Mouse (Mus musculus): Measurements from ENCODE around the gene Rps16.
A peak's percentile ranks its signal among the peaks of the same experiment; 100 is the strongest.

The Rps16 gene

GRCm38 (mm10) chr7:28350155-28350883 is at the start of gene Rps16:
Rps16 (plus strand) TSS chr7:28350652.
- peak; percentile 97 to 98 for DNase-seq

- DNase-seq, result peak in 1 of 2 experiments; percentile 28
Measured at GRCm38 (mm10) chr7:28301616-28302433, 48.6 kb upstream of the Rps16 start, which contains the start of gene Dll3. Dll3 (minus strand) TSS chr7:28302238.

- no peak for DNase-seq
Measured at GRCm38 (mm10) chr7:28305641-28306040, 44.8 kb upstream of the Rps16 start.

DNA sequence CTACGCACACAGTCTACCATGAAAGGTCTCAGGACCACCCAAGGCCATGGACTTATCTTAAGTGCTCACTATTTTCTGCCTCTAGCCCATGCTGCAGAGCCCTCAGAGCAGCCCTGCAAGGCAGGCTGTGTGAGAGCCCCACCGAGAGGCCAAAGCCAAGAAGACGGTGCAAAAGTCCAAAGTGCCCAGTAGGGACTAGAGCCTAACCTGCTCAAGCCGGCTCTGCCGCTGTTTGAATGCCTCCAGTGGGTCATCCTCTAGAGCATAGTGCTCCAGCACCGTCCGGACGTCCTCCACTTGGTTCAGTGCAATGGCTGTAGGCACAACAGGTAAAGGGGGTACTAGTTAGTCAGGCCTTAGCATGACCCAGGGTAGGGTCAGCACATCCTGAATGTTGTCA is 44.2 kb upstream of the Rps16 start:
- no peak for DNase-seq

- DNase-seq, result no peak
Measured at GRCm38 (mm10) chr7:28309737-28310136, 40.7 kb upstream of the Rps16 start.

GRCm38 (mm10) chr7:28311151-28311925 is 39.1 kb upstream of the Rps16 start:
- DNase-seq, result peak in 1 of 2 experiments; percentile 47

- peak; percentile 98 to 99 for DNase-seq
Measured at GRCm38 (mm10) chr7:28311926-28312543, 38.4 kb upstream of the Rps16 start, which contains the start of gene Timm50. Timm50 (minus strand) TSS chr7:28312072.

DNA sequence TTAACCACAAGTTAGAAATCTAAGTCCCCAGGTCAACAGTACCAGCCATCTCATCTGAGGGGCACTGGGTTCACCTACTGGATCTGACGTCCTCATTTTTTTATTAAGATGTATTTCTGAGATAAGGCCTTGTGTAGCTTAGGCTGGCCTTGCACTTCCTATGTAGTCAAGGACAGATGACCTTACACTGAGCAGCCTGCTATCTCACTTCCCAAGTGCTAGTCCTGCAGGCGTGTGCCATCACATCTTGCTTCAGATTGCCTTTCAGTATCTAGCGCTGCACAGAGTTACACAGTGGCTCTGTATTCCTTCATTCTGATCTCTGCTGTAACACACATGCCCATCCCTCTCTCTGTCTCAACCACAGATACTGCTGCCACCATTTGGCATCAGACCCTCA is 32.4 kb upstream of the Rps16 start:
- no peak for DNase-seq

DNA sequence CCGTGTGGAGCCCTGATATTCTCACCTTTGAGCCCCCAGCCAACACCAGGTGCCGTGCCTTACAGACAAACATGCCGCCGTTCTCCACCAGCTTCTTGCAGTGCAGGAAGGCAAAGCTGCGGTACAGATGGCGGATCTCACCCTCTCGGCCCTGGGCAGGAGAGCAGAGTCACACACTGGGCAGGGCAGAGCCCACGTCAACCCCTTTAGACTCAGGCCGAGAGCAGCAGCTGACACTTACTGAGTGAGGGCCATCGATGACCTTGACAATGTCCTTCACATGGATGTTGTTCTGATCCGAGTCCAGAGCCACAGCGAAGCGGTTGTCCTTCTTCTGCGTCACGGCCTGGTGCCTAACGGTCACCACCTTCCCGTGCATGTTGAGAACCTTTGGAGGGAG is 31.7 kb upstream of the Rps16 start:
- DNase-seq, result no peak

- DNase-seq, result no peak
Measured at GRCm38 (mm10) chr7:28321974-28322720, 28.3 kb upstream of the Rps16 start.

DNA sequence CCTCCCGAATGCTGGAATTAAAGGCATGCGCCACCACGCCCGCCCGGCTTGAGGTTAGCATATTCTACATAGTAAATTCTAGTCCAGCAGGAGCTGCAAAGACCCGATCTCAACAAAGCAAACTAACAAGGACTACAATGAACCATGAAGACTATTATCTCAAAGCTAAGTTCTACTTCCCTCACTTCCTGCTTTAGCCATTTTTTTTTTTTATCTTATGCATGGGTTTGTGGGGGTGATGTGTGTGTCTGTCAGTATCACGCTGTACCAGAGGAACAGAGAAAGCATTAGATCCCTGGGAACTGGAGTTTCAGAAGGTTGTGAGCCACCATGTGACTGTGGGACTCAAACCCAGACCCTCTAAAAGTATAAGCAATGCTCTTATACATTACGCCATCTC is 25.2 kb upstream of the Rps16 start:
- no peak for DNase-seq

DNA sequence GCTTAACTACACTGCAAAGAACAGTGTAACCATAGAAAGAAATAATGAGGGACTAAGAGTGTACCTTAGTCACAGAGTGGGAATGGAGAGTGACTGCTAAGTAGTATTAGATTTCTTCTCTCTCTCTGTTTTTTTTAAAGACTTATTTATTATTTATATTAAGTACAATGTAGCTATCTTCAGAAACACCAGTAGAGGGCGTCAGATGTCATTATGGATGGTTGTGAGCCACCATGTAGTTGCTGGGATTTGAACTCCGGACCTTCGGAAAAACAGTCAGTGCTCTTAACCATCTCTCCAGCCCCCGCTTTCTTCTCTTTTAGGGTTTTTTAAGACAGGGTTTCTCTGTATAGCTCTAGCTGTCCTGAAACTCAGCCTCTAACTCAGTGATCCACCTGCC is 24.0 kb upstream of the Rps16 start:
- DNase-seq, result no peak

DNA sequence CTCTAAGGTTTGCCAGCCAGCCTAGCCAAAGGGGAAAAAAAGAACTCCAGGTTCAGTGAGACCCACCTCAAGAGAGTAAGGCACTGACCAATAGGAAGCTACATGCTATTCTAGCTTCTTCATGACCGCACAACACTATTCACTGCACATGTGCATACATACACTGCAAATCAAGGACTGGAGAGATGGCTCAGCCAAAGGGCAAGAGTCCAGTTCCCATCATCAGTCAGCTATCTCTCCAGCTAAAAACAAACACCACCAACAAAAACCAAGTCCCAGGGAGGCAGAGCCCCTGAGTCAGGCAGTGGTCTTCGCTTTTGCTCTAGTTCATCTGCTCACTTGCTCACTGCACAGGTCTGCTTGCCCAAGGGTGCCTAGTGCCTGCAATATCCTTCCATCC is 22.2 kb upstream of the Rps16 start:
- DNase-seq, result no peak

- DNase-seq, result no peak
Measured at GRCm38 (mm10) chr7:28334534-28334933, 15.9 kb upstream of the Rps16 start.

DNA sequence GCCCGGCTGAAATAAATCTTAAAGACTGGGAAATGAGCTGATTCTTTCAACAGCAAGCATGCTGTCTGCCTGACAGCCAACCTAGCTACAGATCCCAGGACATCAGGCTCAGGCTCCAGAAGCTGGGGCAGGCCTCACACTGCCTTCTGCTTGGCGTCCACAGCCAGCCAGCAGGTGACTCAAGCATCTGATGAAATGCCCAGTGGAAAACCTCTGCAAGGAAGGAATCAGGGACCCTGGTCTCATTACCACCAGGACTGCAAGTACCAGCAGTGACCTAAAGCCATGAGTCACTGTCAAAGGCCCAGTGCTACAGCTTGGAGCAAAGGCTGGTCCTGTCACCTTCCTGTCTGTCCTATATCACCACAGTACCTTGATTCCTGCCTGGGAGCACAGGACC is 15.0 kb upstream of the Rps16 start:
- DNase-seq, result no peak

DNA sequence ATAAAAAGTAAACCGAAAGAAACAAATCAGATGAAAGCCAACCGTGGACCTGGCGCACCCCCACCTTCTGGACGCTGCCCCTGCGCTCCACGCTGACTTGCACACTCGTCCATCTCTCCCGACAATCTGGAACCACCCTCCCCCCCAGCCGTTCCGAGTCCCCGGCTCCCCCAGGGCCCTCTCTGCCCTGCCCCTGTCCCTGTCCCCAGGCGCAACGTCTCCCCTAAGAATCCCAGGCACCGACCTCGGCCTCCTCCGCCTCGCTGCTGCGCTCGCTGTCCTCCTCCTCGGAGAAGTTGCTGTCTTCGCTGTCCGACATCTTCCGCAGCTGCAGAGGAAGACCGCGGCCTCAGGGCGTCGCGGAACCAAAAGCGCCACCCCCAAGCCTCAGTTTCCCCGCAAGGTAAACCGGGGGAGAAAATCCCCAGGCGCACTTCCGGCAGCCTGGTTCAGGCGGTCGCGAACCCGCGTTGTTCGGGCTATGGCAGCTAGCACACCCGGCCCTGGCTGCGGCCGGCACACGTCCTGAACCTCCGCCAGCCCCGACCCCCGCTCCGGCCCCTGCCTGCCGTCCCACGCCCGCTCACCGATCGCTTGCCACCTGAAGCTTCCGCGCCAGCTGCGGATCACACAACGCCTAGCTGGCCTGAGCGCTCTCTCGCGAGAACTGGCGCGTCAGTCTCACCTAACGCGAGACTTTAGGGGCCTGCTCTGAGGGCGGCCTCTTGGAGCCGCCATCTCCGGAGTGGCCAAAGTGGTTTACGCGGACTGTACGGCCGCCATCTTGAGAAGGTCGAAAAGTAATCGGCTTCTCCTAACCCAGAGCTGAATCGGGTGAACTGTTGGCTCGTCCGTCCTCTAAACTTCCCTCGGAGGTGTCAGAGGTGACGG is 12.1 kb upstream of the Rps16 start, which contains the start of gene Supt5:
Gene Supt5 (minus strand): TSS at position 639 of the 891 bp plus-strand sequence.
- DNase-seq, result peak; percentile 95 to 98

DNA sequence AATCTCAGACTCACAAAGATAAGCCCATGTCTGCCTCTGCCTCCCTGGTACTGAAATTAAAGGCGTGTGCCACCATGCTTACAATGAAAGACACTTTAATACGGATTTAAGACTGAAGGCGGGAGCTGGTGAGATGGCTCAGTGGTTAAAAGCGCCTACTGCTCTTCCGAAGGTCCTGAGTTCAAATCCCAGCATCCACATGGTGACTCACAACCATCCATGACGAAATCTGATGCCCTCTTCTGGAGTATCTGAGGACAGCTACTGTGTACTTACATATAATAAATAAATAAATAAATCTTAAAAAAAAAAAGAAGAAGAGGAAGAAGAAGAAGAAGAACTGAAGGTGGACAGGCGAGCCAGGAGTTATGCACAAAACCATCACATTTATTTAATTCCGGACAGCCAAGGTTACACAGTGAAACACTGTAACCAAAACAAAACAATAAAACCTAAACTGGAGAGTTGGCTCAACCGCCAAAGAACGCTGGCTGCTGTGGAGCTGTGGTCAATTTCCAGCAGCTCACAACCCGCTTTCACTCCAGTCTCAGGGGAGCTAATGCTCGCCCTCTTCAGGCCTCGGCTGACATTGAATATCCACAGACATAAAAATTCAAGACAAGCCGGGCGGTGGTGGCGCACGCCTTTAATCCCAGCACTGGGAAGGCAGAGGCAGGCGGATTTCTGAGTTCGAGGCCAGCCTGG is 11.1 kb upstream of the Rps16 start:
- peak; percentile 39 to 43 for DNase-seq

DNA sequence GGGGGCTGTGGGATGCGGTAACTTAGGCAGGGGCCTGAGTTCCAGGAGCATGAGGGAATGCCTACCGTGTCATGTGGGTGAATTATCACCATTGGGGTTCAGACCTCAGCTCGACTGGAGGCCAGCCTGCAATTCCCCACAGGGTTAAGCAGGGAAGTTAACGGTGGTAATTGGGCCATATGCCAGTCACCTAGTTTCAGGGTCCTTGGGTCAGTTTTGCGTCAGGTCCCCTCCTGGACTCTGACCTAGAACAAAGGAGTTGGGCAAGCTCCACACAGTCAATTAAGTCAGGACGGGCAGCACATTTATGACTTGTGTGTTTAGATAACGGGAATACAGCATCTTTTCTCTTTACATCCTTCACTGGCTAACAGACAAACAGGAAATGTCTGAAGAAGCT is 9.1 kb upstream of the Rps16 start:
- DNase-seq, result no peak

DNA sequence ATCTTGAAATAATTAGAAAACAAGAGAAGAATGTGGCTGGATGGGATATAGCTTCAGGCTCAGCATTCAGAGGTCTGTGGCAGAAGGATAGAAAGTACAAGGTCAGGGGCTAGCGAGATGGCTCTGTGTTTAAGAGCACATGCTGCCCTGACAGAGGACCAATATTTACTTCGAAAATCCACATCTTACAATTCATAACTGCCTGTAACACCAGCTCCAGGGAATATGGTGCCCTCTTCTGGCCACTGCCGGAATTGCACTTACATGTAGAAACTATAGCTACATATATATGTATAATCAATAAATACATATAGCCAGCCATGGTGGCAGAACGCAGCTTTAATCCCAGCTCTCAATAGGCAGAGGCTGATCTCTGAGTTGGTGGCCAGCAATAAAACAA is 5.8 kb upstream of the Rps16 start:
- peak; percentile 71 to 78 for DNase-seq

- DNase-seq, result no peak
Measured at GRCm38 (mm10) chr7:28347746-28348145, 2.7 kb upstream of the Rps16 start.
